Mouse (Mus musculus): ENCODE measurements around the gene Agtpbp1. TPM values are rescaled to one million over a fixed set of nuclear protein-coding genes. Genes with fewer than 3 reads are reported as not detected.

Agtpbp1 gene
- total and polyA plus RNA-seq, 3 experiments = 24.2 to 117 (median 33.7) TPM

- peaks cover 0 to 1% of the 10 kb centered on the region in 2 experiments; a peak in 1 of 4 replicates for H3K36me3 ChIP-seq (ENCODE audit: control insufficient read depth in 1 of 2, insufficient read depth in 2 of 2, low read length in 2 of 2)
- no peak for DNase-seq (ENCODE audit: low read depth, low spot score)
- no peak overlapping the region for H3K27ac ChIP-seq (ENCODE audit: control insufficient read depth, low read depth, low read length)
- no peak for TF ChIP-seq EP300 (IDR thresholded peaks at IDR 0.05; ENCODE audit: low read depth in 1 of 2, low read length in 2 of 2)
- TF ChIP-seq TBP (IDR thresholded peaks at IDR 0.05; ENCODE audit: low read depth, low read length) = no peak
- TF ChIP-seq MEF2A (IDR thresholded peaks at IDR 0.05; ENCODE audit: extremely low read depth, insufficient replicate concordance, low read depth, low read length, poor library complexity, severe bottlenecking) = no peak
- no peak for TF ChIP-seq RCOR1 (IDR thresholded peaks at IDR 0.05; ENCODE audit: low read depth, low read length)
- no peak for TF ChIP-seq GABPA (IDR thresholded peaks at IDR 0.05; ENCODE audit: low read depth, low read length)
- no peak for TF ChIP-seq RAD21 (IDR thresholded peaks at IDR 0.05; ENCODE audit: low read depth, low read length)
- no peak for TF ChIP-seq POLR2AphosphoS2 (IDR thresholded peaks at IDR 0.05; ENCODE audit: low read length)
- no peak for TF ChIP-seq UBTF (IDR thresholded peaks at IDR 0.05; ENCODE audit: borderline replicate concordance, insufficient read depth, low read depth, low read length)
- TF ChIP-seq ELF1 (IDR thresholded peaks at IDR 0.05; ENCODE audit: low read depth, low read length) = no peak
- TF ChIP-seq NELFE (IDR thresholded peaks at IDR 0.05; ENCODE audit: low read depth, low read length) = no peak
- H3K79me2 ChIP-seq (ENCODE audit: control insufficient read depth, insufficient read depth, low read length, poor library complexity) = no peaks in the 10 kb centered on the region
- H3K27me3 ChIP-seq (ENCODE audit: control insufficient read depth in 1 of 2, insufficient read depth in 2 of 2, low read length in 2 of 2) = no peaks in the 10 kb centered on the region
- no peak overlapping the region for H3K4me3 ChIP-seq (ENCODE audit: control insufficient read depth in 1 of 2, insufficient read depth in 1 of 2, low read depth in 2 of 2, low read length in 2 of 2)
- no peaks in the 10 kb centered on the region for H3K4me1 ChIP-seq (ENCODE audit: control insufficient read depth in 1 of 2, insufficient read depth in 2 of 2, low read length in 2 of 2)
- no peaks in the 10 kb centered on the region for H3K9me3 ChIP-seq (replicated peaks; ENCODE audit: insufficient read depth, low read length)
- H3K9ac ChIP-seq (ENCODE audit: control insufficient read depth, low read depth, low read length, poor library complexity, severe bottlenecking) = no peak overlapping the region
Observed at GRCm38 (mm10) chr13:59473341-59473740, 111.7 kb downstream of the Agtpbp1 start.

GRCm38 (mm10) chr13:59472222-59472621, 112.8 kb downstream of the Agtpbp1 start:
- no peaks in the 10 kb centered on the region for H3K4me1 ChIP-seq (ENCODE audit: control insufficient read depth in 1 of 2, insufficient read depth in 2 of 2, low read length in 2 of 2)
- no peak for DNase-seq (ENCODE audit: low read depth, low spot score)
- no peaks in the 10 kb centered on the region for H3K79me2 ChIP-seq (ENCODE audit: control insufficient read depth, insufficient read depth, low read length, poor library complexity)
- TF ChIP-seq GABPA (IDR thresholded peaks at IDR 0.05; ENCODE audit: low read depth, low read length) (no peak), RCOR1 (IDR thresholded peaks at IDR 0.05; ENCODE audit: low read depth, low read length) (no peak), GATA1 (IDR thresholded peaks at IDR 0.05; ENCODE audit: low read depth, low read length) (no peak)
- H3K4me3 ChIP-seq (ENCODE audit: control insufficient read depth in 1 of 2, insufficient read depth in 1 of 2, low read depth in 2 of 2, low read length in 2 of 2) = no peak overlapping the region
- no peaks in the 10 kb centered on the region for H3K27me3 ChIP-seq (ENCODE audit: control insufficient read depth in 1 of 2, insufficient read depth in 2 of 2, low read length in 2 of 2)
- no peaks in the 10 kb centered on the region for H3K9me3 ChIP-seq (replicated peaks; ENCODE audit: insufficient read depth, low read length)
- peaks cover 0 to 1% of the 10 kb centered on the region in 2 experiments; a peak in 1 of 4 replicates for H3K36me3 ChIP-seq (ENCODE audit: control insufficient read depth in 1 of 2, insufficient read depth in 2 of 2, low read length in 2 of 2)
- H3K27ac ChIP-seq (ENCODE audit: control insufficient read depth, low read depth, low read length) = no peak overlapping the region
- no peak overlapping the region for H3K9ac ChIP-seq (ENCODE audit: control insufficient read depth, low read depth, low read length, poor library complexity, severe bottlenecking)

- no peak overlapping the region for H3K27ac ChIP-seq (ENCODE audit: control insufficient read depth, low read depth, low read length)
- H3K4me3 ChIP-seq (ENCODE audit: control insufficient read depth in 1 of 2, insufficient read depth in 1 of 2, low read depth in 2 of 2, low read length in 2 of 2) = no peak overlapping the region
- no peak for TF ChIP-seq USF2 (IDR thresholded peaks at IDR 0.05; ENCODE audit: borderline replicate concordance in 1 of 2, insufficient read depth in 1 of 2, low read depth in 1 of 2, low read length in 2 of 2)
- TF ChIP-seq MYB (IDR thresholded peaks at IDR 0.05; ENCODE audit: low read depth, low read length) = no peak
- TF ChIP-seq GATA1 (IDR thresholded peaks at IDR 0.05; ENCODE audit: low read depth, low read length) = no peak
- no peak for TF ChIP-seq ZMIZ1 (IDR thresholded peaks at IDR 0.05; ENCODE audit: low read depth, low read length)
- no peak for TF ChIP-seq SIN3A (IDR thresholded peaks at IDR 0.05; ENCODE audit: low read length)
- no peak for TF ChIP-seq ETS1 (IDR thresholded peaks at IDR 0.05; ENCODE audit: low read depth, low read length)
- no peak for TF ChIP-seq ZNF384 (IDR thresholded peaks at IDR 0.05; ENCODE audit: low read depth, low read length)
- TF ChIP-seq ZKSCAN1 (IDR thresholded peaks at IDR 0.05; ENCODE audit: low read depth, low read length) = no peak
- no peak for TF ChIP-seq USF1 (IDR thresholded peaks at IDR 0.05; ENCODE audit: low read depth, low read length)
- TF ChIP-seq MXI1 (IDR thresholded peaks at IDR 0.05; ENCODE audit: low read depth, low read length) = no peak
- TF ChIP-seq EP300 (IDR thresholded peaks at IDR 0.05; ENCODE audit: low read depth in 1 of 2, low read length in 2 of 2) = no peak
- TF ChIP-seq NELFE (IDR thresholded peaks at IDR 0.05; ENCODE audit: low read depth, low read length) = no peak
- no peak for TF ChIP-seq RCOR1 (IDR thresholded peaks at IDR 0.05; ENCODE audit: low read depth, low read length)
- no peak for TF ChIP-seq POLR2AphosphoS2 (IDR thresholded peaks at IDR 0.05; ENCODE audit: low read length)
- TF ChIP-seq CTCF (IDR thresholded peaks at IDR 0.05 in 2 of 3, conservative IDR thresholded peaks at IDR 0.05 in 1 of 3; ENCODE audit: control insufficient read depth in 1 of 3, insufficient read depth in 1 of 3, low read depth in 2 of 3, low read length in 3 of 3, poor library complexity in 1 of 3, severe bottlenecking in 1 of 3) = no peak
- no peak for TF ChIP-seq MYC (IDR thresholded peaks at IDR 0.05; ENCODE audit: low read depth, low read length)
- TF ChIP-seq KAT2A (conservative IDR thresholded peaks at IDR 0.05; ENCODE audit: low read depth, low read length) = no peak
- TF ChIP-seq ELF1 (IDR thresholded peaks at IDR 0.05; ENCODE audit: low read depth, low read length) = no peak
- no peaks in the 10 kb centered on the region for H3K9me3 ChIP-seq (replicated peaks; ENCODE audit: insufficient read depth, low read length)
- no peak overlapping the region for H3K9ac ChIP-seq (ENCODE audit: control insufficient read depth, low read depth, low read length, poor library complexity, severe bottlenecking)
- peaks cover 0 to 3% of the 10 kb centered on the region in 2 experiments; a peak in 1 of 4 replicates for H3K36me3 ChIP-seq (ENCODE audit: control insufficient read depth in 1 of 2, insufficient read depth in 2 of 2, low read length in 2 of 2)
- H3K27me3 ChIP-seq (ENCODE audit: control insufficient read depth in 1 of 2, insufficient read depth in 2 of 2, low read length in 2 of 2) = no peaks in the 10 kb centered on the region
- no peaks in the 10 kb centered on the region for H3K4me1 ChIP-seq (ENCODE audit: control insufficient read depth in 1 of 2, insufficient read depth in 2 of 2, low read length in 2 of 2)
- DNase-seq (ENCODE audit: low read depth, low spot score) = no peak
- no peaks in the 10 kb centered on the region for H3K79me2 ChIP-seq (ENCODE audit: control insufficient read depth, insufficient read depth, low read length, poor library complexity)
Observed at GRCm38 (mm10) chr13:59469701-59470100, 115.3 kb downstream of the Agtpbp1 start.
